Mouse (Mus musculus) urinary bladder, postnatal 36 days (tissue): ENCODE measurements around the gene Ugt2b36.
"Not testable (repeated sequence)": the region's sequence is repeated elsewhere in the genome, so short reads cannot be mapped to it uniquely, and the experiment has no call there.

Experiments
- DNase-seq, 2 experiments: peaks; one replicate each; pipeline ENCODE4 v3.0.0; 2022; ENCODE audit warnings: low spot score in 2 of 2, mixed read lengths in 1 of 2

Ugt2b36 gene

GRCm38 (mm10) chr5:87092346-87093027, at the start of gene Ugt2b36:
Ugt2b36 (minus strand) TSS chr5:87092555.
- no peak for DNase-seq

DNA sequence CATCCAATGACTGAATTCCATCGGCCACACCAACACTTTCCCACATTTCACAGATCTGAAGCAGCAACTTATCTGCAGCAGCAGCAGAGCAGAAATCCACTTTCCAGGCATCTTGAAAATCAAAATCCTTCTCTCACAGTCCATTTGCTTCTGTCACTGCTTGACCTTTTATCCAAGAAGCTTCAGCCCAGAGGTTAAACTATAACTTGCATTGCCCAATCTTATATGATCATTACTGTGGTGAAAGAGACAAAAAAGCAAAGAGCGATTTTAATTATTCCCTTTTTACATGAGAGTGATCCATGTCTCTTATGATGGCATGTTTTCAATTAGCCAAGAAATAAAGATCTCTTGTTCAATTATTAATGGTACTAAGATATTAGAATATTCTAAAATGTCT, 47.8 kb upstream of the Ugt2b36 start, which contains the start of gene Ugt2b5:
Ugt2b5 (minus strand) TSS at position 123 of the 400 bp plus-strand sequence.
- DNase-seq: not testable (repeated sequence)

DNA sequence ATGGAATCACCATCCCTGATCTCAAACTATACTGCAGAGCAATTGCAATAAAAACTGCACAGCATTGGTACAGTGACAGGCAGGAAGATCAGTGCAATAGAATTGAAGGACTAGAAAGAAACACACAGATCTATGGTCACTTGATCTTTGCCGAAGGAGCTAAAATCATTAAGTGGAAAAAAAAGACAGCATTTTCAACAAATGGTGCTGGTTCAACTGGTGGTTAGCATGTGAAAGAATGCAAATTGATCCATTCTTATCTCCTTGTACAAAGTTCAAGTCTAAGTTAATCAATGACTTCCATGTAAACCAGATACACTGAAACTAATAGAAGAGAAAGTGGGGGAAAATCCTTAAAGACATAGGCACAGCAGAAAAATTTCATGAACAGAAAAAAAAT, 11.3 kb upstream of the Ugt2b36 start:
- DNase-seq: not testable (repeated sequence)

GRCm38 (mm10) chr5:87091111-87091510, 1.2 kb downstream of the Ugt2b36 start:
- DNase-seq: no peak

DNA sequence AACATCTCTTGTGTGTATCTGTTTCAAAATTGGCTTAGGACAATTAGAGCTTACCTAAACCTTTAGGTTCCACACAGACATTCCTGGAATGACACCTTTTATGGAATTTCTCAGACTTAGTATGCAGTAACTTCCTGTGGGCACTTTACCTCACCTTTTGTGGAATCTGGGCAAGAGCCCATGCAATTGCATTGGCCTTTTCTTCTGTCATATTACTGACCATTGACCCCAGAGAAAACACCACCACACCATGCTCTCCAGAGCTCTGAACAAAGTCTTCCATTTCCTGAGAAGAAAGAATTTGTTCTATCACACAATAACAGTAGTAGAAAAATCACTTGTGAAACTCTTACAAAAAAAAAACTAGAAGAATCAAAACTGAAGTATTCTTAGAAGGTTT, 3.1 kb downstream of the Ugt2b36 start:
- no peak for DNase-seq

GRCm38 (mm10) chr5:87086269-87086668, 6.1 kb downstream of the Ugt2b36 start:
- no peak for DNase-seq

- no peak for DNase-seq
These were observed 61.7 kb downstream of the Ugt2b36 start for GRCm38 (mm10) chr5:87030624-87031023.

DNA sequence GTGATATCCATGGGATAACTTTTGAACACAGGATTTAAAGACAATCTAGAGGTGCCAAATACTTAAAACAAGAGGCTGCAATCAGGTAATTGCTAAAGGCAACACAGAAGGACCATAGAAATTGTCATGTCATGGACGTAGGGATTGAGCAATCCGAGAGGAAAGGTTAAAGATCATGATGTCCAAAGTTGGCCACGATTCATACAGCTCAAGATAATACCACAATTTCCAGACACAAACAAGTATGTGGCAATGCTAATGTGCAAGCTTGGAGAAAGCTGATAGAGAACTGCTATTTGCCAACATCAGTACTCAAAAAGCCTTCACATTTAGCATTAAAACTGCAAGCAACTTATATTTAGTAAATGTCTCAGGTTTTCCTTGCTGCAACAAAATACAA, 65.0 kb downstream of the Ugt2b36 start:
- DNase-seq: no peak
